Mouse (Mus musculus): Measurements from ENCODE around the gene Chad.

Chad gene

GRCm38 (mm10) chr11:94564437-94565150 lies at the start of gene Chad:
Gene Chad (plus strand): TSS chr11:94565047.
- peak in 1 of 2 experiments; percentile 59 for DNase-seq (ENCODE audit: low spot score in 2 of 2)

DNA sequence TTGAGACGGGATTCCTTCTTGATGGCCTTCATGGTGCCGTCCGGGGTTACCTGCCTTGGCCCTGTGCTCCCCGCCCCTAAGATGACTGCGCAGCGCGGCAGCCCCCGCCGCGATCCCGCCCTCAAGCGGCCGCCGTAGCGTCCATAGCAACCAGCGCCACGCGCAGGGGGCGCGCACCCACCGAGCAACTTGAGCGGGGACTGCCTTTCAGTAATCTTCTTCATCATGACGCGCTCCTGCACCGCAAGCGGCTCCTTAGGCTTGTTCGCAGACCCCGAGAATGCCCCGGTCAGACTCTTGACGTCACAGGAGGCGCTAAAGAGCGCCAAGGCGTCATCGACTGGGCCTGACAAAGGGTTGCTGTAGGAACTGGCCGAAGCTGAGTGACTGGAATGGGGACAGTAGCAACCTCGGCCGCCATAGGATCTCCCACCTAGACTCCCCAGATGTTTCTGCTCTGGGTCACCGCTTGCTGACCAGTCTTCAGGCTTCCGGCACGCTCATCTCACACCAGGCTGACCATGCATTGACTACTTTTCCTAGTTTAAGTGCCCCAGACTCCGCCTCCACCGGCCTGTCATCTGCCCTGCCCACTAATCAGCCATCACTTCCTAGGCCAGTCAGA lies 43.5 kb upstream of the Chad start, which contains the start of gene Mycbpap:
Mycbpap (minus strand) TSS at position 524 of the 625 bp plus-strand sequence.
- DNase-seq (ENCODE audit: low spot score in 2 of 2), result peak; percentile 63 to 72

- DNase-seq (ENCODE audit: low spot score in 2 of 2), result no peak
Observed at GRCm38 (mm10) chr11:94526171-94526879, 38.5 kb upstream of the Chad start.

GRCm38 (mm10) chr11:94528879-94529278 lies 36.0 kb upstream of the Chad start:
- no peak for DNase-seq (ENCODE audit: low spot score in 2 of 2)

DNA sequence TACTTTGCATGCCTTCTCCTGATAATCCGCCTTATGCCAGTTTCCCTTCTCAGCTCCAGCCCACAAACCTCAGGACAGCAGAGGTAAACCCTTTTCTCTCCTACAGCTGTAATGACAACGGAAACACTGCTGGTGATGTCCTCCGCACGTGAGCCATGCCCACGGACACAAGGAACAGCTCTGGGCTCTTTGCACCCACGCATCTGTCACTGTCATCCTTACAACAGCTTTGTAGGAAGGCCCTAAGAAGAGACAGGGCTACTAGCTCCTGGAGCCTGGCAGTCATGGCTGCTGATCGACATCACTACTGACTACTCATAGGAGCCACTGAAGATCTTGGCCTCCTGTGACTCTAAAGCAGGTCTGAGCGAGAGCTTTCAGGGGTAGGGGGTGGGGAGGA lies 31.7 kb upstream of the Chad start:
- DNase-seq (ENCODE audit: low spot score in 2 of 2), result no peak

- DNase-seq (ENCODE audit: low spot score in 2 of 2), result no peak
Observed at GRCm38 (mm10) chr11:94538733-94539292, 26.0 kb upstream of the Chad start.

DNA sequence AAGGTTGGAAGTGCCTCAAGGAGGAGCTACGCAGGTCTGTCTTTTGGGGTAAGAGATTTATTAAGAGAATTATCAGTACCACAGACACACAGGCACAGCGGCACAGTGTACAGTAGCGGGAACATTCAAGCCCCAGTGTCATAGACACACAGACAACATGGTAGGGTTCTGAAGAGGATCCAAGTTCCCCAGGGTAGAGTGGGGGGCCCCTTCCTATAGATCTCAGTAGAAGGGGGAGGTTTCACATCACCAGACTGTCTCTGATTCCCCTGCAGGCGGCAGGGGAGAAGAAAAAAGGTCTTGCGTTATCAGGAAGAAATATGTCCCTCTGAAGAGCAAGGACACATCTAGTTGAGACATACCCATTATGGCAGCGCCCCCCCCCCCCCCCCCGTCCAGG lies 25.1 kb upstream of the Chad start:
- no peak for DNase-seq (ENCODE audit: low spot score in 2 of 2)

GRCm38 (mm10) chr11:94542400-94542799 lies 22.4 kb upstream of the Chad start:
- DNase-seq (ENCODE audit: low spot score in 2 of 2), result peak in 1 of 2 experiments; percentile 19

DNA sequence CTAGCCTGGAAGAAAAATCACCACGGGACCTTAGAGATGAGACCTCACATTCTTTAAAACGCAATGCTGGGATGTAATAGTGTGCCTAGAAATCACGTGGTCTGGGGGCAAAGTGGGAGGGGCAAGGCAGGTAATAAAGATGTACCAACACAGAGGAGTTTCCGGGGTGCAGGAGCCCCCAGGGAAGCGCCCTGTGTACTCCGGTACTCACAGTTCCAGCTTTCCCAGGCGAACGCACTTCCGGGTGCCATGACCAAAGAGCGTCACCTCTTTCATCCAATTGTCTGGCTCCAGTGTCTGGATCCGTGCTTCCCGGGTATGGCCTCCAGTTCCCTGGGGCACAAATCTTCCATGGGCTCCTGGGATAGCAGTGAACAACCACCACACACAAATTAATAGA lies 21.5 kb upstream of the Chad start:
- DNase-seq (ENCODE audit: low spot score in 2 of 2), result peak in 1 of 2 experiments; percentile 18

- peak; percentile 95 for DNase-seq (ENCODE audit: low spot score in 2 of 2)
Observed at GRCm38 (mm10) chr11:94543932-94544331, 20.9 kb upstream of the Chad start.

DNA sequence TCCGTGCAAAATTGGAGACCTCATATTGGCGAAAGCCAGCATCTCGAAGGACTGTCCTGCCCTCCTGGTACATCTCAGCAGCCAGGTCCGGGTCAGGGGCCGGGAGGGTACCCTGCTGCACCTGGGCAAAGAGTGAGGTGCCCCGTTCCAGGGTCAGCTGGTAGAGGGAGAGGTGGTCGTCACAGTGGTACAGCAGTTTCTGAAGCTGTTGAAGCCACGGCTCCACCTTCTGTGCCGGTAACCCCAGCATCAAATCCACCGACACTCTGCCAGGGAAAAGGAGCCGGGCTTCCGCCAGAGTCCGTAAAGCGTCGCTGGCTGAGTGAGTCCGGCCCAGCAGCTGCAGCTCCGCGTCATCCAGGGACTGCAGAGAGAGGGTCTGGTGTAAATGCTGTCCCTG lies 20.4 kb upstream of the Chad start:
- peak in 1 of 2 experiments; percentile 54 for DNase-seq (ENCODE audit: low spot score in 2 of 2)

DNA sequence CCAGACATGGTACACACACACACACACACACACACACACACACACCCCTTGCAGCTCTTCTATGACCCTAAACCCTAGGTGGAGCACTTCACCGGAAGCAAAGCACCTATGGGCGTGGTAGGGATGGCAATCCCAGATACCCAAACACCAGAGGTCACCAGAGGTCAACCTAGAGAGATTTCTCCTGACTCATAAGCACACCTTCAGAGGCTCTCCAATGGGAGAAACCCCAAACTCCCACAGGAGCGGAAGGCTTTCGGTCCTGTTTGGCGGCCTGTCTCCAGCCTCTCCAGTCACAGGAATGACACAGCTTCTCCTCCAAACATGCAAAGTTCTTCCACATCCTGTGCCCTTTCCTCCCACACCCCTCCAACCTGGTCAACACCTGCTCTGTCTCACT lies 18.5 kb upstream of the Chad start:
- DNase-seq (ENCODE audit: low spot score in 2 of 2), result peak in 1 of 2 experiments; percentile 19

DNA sequence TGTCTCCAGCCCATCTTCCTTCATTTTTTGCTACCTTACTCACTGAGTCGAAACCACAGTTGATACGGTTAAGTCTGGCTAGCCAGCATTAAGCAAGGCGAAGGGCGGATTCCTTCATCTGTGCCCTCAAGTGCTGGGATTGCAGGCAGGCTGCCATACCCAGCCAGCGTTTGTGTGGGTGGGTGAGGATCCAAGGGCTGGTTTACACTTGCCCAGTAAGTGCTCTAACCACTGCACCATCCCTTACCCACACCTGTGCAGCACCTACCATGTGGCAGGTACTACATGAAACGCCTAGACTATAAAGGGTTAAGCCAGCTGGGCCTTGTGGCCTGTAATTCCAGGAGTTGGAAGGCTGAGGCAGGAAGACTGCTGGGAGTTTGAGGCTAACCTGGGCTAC lies 17.6 kb upstream of the Chad start:
- DNase-seq (ENCODE audit: low spot score in 2 of 2), result peak in 1 of 2 experiments; percentile 24

DNA sequence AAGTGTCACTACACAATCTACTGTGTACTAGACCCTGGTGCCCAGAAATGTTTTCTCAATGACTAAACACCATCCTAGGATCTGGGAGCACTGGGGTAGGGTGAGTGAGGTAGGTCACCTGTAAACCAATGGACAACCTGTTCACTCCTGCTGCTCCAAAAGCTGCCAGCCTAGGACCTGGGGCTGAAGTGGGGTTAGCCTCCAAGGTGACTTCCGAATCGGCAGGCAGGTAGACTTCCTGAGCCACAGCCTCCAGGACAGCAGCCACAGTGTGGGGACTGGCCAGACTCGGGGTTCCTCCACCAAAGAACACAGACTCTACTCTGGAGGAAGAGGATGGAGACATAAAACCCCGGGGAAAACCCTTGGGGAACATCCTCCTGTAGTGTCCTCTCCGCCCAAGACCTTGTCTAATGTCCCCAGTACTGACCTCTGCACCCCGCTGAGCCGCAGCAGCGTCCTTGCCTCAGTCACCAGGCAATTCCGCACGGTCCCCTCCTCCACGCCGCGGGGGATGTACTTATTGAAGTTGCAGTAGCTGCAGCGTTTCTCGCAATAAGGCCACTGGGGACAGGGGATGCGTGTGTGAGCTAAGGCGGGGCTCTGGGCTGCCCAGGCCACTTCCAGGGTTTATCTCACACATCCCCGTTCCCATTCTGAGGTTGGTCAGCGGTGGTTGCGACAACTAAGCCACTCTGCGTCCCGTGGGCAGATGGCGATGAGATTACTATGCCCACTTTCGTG lies 16.6 kb upstream of the Chad start:
- peak; percentile 72 to 74 for DNase-seq (ENCODE audit: low spot score in 2 of 2)

DNA sequence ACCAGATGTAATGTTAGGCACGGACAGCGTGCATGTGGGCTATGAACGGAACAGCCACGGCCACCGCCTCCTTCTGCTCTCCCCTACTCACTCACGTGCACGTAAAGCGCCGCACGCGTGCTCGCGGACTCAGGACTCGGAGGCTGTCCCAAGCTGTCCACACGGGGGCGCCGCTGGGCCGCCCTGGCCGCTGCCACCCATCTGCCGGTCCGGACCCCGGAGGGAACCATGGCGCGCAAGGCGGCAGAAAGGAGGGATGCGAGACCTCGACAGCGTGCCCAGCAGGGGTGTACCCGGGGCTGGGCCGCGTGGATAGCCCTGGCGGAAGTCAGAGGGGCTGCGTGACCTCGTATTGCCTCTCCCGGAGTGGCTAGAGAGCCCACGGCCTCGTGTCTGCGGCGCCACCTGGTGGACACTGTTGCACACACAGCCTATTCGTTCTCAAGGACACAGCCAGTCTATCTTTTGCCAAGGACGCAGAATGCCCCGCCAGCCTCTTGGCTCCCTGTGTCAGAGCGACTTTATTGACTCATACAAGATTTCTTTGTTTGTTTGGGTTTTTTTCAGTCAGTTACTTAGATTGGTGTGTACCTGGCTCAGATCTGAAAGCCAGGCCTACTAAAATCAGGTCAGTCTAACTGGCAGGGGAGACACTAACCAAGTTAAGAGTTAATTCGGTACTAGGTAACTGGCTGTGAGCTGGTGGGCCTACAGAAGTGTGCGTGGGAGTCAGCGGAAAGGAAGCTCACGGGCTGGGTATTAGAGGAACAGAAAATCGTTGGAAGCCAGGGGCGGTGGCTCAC lies 15.8 kb upstream of the Chad start, which contains the start of gene Rsad1:
Rsad1 (minus strand) TSS at position 368 of the 803 bp plus-strand sequence.
- DNase-seq (ENCODE audit: low spot score in 2 of 2), result peak; percentile 96 to 97

- peak; percentile 61 to 75 for DNase-seq (ENCODE audit: low spot score in 2 of 2)
Observed at GRCm38 (mm10) chr11:94549691-94550441, 15.0 kb upstream of the Chad start.

- no peak for DNase-seq (ENCODE audit: low spot score in 2 of 2)
Observed at GRCm38 (mm10) chr11:94550442-94550744, 14.5 kb upstream of the Chad start.

DNA sequence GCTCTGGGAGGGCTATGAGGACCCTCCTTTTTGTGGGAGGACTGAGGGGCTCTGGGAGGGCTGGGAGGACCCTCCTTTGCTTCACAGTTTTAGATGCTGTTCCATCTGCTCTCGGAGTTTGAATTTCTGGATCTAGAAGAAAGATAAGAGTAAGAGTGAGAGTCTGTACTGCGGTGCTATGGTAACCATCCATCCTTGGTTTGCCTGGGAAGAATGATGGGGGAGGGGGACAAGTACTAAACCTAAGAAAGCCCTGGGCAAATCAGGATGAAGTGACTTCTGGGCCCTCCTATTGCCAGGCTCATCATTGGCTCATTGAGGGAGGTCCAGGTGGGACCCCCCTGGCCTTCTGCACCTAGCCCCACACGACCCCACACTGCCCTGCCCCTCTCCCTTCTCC lies 6.6 kb upstream of the Chad start:
- peak; percentile 62 to 78 for DNase-seq (ENCODE audit: low spot score in 2 of 2)

GRCm38 (mm10) chr11:94563383-94563782 lies 1.5 kb upstream of the Chad start:
- no peak for DNase-seq (ENCODE audit: low spot score in 2 of 2)

DNA sequence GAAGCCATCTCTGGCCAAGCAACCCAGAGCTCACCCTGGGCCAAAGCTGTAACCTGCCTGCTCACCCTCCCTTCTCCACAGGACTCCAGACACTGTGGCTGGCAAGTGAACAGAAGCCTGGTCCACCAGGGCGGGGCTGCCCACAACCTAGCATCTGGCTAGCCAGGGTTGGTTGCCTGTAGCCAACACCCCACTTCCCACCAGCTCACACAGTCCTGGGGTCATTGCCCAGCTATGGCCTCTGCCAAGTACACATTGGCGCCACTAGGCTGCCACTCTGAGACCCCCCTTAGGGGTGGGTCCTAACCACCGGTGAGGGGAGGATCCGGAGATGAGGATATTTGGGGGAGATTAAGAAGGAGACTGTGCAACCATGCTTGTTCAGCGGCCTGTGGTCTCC lies 1.0 kb upstream of the Chad start:
- DNase-seq (ENCODE audit: low spot score in 2 of 2), result no peak

All from right cerebral cortex, postnatal 10 days (tissue).